Mouse (Mus musculus) 3134 (cell line): ENCODE data around the gene Ppm1n.

Source experiments
- DNase-seq: peaks from one replicate; pipeline ENCODE4 v3.0.0-alpha.2; 2011; ENCODE audit warnings: low spot score; ENCODE audit not compliant: insufficient read length; ENCODE audit errors: extremely low read depth

Ppm1n gene

GRCm38 (mm10) chr7:19257390-19258022 lies 22.4 kb downstream of the Ppm1n start:
- DNase-seq, result peak; percentile 47

GRCm38 (mm10) chr7:19256567-19256966 lies 23.3 kb downstream of the Ppm1n start:
- DNase-seq, result no peak

DNA sequence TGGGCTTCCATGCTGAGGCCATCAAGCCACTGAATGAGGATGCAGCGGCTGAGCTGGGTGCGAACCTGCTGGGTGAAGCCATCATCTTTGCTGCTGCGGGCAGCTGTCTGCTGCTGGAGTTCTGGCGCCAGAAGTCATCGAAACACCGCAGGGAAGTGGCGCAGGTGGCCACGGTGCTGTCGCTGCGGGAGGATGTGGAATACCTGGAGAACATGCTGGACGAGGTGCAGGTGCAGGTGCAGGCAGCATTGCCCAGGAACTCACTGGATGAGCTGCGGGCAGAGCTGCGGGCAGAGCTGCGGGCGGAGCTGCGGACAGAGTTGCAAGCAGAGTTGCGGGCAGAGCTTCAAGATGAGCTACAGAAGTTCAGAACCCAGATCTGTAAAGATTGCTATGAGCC lies 24.5 kb downstream of the Ppm1n start:
- no peak for DNase-seq

- no peak for DNase-seq
Observed at GRCm38 (mm10) chr7:19253437-19253836, 26.4 kb downstream of the Ppm1n start.

- no peak for DNase-seq
Observed at GRCm38 (mm10) chr7:19252078-19252477, 27.8 kb downstream of the Ppm1n start.

DNA sequence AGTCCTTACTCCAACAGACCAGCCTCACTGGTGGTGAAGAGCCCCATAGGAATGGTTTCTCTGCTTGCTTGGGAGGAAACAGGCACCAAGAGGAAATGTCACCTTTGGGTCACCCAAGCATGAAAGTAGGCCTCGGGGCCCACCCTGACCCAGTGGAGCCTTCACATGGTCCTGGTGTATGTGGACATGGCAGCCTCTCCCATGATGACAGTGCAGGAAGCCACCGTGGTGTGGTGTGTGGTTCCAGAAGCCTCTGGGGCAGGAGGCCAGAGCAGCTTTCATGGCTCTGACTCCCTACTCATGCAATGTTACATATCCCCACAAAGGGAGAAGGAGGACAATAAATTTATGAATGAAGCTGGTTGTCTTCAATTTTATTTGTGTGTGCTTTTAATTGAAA lies 32.4 kb downstream of the Ppm1n start:
- DNase-seq, result no peak

DNA sequence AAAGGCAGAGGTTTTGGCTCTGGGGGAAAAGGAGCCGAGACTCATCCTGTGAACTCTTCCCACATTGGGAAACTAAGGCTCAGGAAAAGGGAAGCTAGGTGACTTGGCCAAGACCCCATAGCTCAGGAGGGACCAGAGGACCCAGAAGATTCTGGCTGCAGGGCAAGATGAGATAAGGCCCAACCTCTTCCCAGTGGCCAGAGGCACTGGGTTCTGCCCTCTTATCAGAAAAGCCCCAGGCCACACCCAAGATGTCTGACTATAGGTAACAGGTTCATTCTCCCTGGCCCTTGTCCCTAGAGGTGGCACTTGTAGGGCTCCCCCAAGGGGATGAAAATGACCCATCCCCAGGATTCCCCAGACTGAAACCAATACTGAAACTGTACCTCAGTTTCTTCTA lies 33.0 kb downstream of the Ppm1n start:
- DNase-seq, result no peak

- DNase-seq, result no peak
Observed at GRCm38 (mm10) chr7:19245083-19245482, 34.8 kb downstream of the Ppm1n start.

GRCm38 (mm10) chr7:19243858-19244257 lies 36.0 kb downstream of the Ppm1n start:
- DNase-seq, result no peak

- DNase-seq, result no peak
Observed at GRCm38 (mm10) chr7:19242005-19242404, 37.9 kb downstream of the Ppm1n start.

DNA sequence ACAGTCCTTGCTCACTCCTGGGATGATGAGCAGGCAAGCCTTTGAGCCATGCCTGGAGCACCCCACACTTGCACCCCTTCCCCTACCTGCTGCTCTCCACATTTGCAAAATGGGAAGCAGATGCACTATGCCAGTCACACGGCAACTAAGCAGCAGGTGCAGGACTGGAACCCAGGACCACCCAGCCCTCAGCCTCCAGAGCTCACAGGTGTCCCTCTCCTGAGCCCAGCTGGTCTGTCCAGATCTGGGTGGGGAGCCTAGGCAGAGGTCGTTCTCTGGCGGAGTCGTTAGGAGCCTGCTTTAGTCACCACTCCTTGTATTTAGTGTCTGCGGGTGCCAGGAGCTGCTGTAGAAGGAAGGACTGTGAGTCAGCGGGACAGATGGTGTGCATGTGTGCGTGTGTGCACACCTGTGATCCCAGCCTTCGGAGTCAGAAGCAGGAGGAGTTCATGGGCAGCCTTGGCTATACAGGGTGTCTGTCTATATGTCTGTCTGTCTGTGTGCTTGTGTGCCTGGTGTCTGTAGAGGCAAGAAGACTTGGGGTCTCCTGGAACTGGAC lies 38.9 kb downstream of the Ppm1n start:
- peak; percentile 55 for DNase-seq

DNA sequence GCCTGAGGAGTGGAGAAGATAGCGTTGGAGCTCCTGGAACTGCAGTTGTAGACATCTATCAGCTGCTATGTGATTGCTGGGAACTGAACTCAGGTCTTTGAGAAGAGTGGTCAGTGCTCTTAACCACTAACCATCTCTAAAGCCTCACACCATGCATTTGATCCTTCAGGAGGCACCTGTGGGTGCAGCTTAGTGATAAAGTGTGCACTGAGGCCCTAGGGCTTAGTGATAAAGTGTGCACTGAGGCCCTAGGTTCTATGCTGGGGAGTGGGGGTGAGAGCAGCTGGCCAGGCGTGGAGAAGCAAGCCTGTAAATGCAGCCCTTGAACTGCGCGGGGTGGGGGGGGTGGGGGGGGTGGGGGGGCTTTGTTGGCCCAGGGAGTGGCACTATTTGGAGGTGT lies 39.9 kb downstream of the Ppm1n start:
- no peak for DNase-seq

GRCm38 (mm10) chr7:19239423-19239822 lies 40.4 kb downstream of the Ppm1n start:
- DNase-seq, result peak; percentile 53

DNA sequence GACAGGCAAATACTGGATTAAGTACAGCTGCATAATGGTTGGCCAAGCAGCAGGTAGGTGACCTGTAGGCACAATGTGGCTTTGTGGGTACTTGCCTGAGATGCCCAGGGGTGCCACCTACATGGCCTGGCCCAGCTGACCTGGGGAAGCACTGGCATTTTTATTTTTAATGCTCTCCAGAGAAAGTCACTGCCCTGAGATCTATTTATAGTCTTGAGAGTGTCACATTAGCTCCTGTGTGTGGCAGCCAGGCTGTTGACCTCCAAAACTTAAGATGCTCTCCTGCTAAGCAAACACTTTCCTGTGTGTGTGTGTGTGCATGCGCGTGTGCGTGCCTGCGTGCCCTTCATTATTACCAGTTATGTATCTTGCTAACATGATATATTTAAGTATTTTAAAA lies 41.5 kb downstream of the Ppm1n start:
- no peak for DNase-seq

- DNase-seq, result no peak
Observed at GRCm38 (mm10) chr7:19236411-19236810, 43.5 kb downstream of the Ppm1n start.

GRCm38 (mm10) chr7:19235092-19235671 lies 44.7 kb downstream of the Ppm1n start:
- DNase-seq, result no peak

DNA sequence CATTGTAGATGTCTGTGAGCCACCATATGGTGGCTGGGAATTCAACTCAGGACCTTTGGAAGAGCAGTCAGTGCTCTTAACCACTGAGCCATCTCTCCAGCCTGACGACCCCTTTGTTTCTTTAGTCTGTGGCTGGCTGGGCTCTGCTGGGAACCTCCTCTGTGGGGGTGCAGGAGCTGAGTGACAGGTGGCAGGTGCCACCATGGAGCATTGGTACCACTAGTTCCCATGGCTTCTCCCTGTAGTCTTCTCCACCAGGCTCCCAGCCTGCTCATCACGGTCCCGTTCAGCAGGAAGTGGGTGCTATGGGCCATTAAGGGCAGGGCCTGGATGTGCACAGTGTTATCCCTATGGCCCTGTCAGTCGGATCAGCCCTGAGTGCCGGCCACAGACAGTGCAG lies 45.2 kb downstream of the Ppm1n start:
- DNase-seq, result no peak

DNA sequence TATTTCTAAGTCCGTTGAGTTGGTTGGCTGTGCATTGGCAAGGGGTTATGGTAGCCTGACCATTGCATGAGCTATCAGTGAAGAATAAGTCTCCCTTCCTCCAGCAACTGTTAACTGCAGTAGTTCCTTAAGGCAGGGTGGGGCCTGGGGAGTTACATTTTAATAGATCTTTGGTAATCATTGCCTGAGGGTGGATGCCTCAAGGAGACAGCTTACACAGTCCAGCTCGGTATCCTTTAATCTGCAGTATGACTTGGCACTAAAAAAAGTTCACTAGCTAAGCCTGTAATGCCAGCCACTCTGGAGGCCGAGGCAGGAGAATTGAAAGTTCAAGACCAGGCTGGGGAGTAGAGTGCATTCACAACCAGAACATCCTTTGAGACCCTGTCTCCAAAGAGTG lies 48.0 kb downstream of the Ppm1n start:
- no peak for DNase-seq

- no peak for DNase-seq
Observed at GRCm38 (mm10) chr7:19230899-19231298, 49.0 kb downstream of the Ppm1n start.

DNA sequence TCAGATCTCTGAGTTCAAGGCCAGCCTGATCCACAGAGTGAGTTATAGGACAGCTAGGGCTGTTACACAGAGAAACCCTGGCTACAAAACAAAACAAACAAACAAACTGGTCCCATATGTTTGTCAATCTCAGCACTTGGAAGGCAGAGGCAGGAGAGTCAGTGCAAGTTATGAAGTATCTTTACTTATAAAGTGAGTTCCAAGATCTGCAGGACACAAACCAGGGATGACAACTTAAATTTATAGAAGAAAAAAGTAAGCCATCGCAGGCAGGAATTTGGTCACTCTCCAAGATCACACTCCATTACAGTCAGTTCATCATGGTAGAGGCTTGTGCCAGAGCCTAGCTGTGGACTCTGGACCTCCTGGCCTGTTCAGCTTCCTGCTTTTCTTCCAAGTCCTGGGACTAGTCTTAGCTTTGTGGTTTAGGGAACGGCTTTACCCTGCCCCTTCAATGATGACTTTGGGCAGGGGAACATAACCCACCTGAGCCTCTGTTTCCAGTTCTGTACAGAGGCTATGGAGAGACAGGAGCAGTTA lies 49.8 kb downstream of the Ppm1n start:
- DNase-seq, result no peak

DNA sequence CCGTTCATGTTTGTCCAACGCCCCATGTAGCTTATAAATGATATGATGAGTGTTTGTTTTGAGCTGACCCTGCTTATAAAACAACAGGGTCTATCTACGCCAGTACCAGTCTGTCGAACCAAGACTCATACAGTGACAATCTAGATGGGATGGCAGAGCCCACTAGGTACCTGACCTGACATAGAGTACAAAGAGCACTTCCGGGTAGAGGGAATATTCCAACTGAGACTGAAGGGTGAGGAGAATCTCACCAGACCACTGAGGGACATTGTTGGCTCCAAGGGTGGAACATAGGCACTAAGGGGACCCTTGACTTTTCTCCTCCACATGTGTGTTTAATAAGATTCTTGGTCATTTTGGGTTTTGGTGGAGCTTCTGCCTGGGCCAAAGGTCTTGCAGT lies 50.5 kb downstream of the Ppm1n start:
- DNase-seq, result no peak

GRCm38 (mm10) chr7:19228793-19229148 lies 51.1 kb downstream of the Ppm1n start:
- no peak for DNase-seq
